Mouse (Mus musculus) testis, adult 2 months (tissue): Measurements from ENCODE around the gene Strn4.

Experiments
- CTCF ChIP-seq: fragments of 200-500 bp; IDR thresholded peaks from 2 replicates; pipeline ENCODE4 v1.5.1; 2012; ENCODE audit warnings: low read depth, mild to moderate bottlenecking, inconsistent platforms, low read length, moderate library complexity; ENCODE audit not compliant: control insufficient read depth, insufficient read depth, insufficient replicate concordance
- POLR2A ChIP-seq: fragments of 200-500 bp; IDR thresholded peaks from 2 replicates; pipeline ENCODE4 v1.6.1; 2012; ENCODE audit warnings: low read depth, mild to moderate bottlenecking, inconsistent platforms, low read length, moderate library complexity; ENCODE audit not compliant: control insufficient read depth

- TF ChIP-seq POLR2A: no peak
- no peak for TF ChIP-seq CTCF
Observed at GRCm38 (mm10) chr7:16821669-16822101, 6.0 kb downstream of the Strn4 start.
